Mouse (Mus musculus) G1E (cell line): ENCODE measurements around the gene Prpf3. TPM values are rescaled to one million over a fixed set of nuclear protein-coding genes. Genes with fewer than 3 reads are reported as not detected.
"Not testable (repeated sequence)": the region's sequence is repeated elsewhere in the genome, so short reads cannot be mapped to it uniquely, and the experiment has no call there.

ENCODE experiments used
- ATAC-seq: 2 replicates; pipeline ENCODE4 v1.8.0; 2016; ENCODE audit warnings: mild to moderate bottlenecking; ENCODE audit not compliant: insufficient number of reproducible peaks, poor library complexity, low FRiP score, severe bottlenecking; ENCODE audit errors: extremely low read depth
- DNase-seq: peaks from one replicate; pipeline ENCODE4 v3.0.0; 2012; ENCODE audit warnings: low spot score
- H3K27me3 ChIP-seq: 2 replicates; pipeline ENCODE4 v1.6.1; 2012; ENCODE audit warnings: mild to moderate bottlenecking, low read length, inconsistent platforms; ENCODE audit not compliant: insufficient read depth
- H3K36me3 ChIP-seq: replicated peaks from 2 replicates; pipeline ENCODE3; 2012; ENCODE audit warnings: mild to moderate bottlenecking, inconsistent platforms
- H3K4me1 ChIP-seq: 2 replicates; pipeline ENCODE4 v1.6.1; 2012; ENCODE audit warnings: low read depth, low read length, inconsistent platforms, mixed read lengths; ENCODE audit not compliant: insufficient read depth
- H3K4me3 ChIP-seq: 2 replicates; pipeline ENCODE4 v1.5.1; 2012; ENCODE audit warnings: low read depth, mild to moderate bottlenecking, inconsistent platforms, low read length, moderate library complexity, mixed read lengths
- H3K9me3 ChIP-seq: replicated peaks from 2 replicates; pipeline ENCODE4 v1.6.1; 2012; ENCODE audit warnings: inconsistent platforms
- CTCF ChIP-seq: IDR thresholded peaks from 2 replicates; pipeline ENCODE4 v1.5.1; 2012; ENCODE audit warnings: low read depth, low read length, inconsistent platforms, mixed read lengths
- GATA1 ChIP-seq: IDR thresholded peaks from 2 replicates; pipeline ENCODE4 v1.6.1; 2012; ENCODE audit warnings: borderline replicate concordance, low read length, inconsistent platforms, mixed read lengths
- GATA2 ChIP-seq: IDR thresholded peaks from 2 replicates; pipeline ENCODE4 v1.6.1; 2012; ENCODE audit warnings: low read depth, low read length, inconsistent platforms, borderline replicate concordance
- POLR2AphosphoS5 ChIP-seq: IDR thresholded peaks from 2 replicates; pipeline ENCODE4 v1.6.1; 2012; ENCODE audit warnings: low read depth, low read length, inconsistent platforms; ENCODE audit not compliant: insufficient replicate concordance
- TAL1 ChIP-seq: conservative IDR thresholded peaks from 2 replicates; pipeline ENCODE4 v1.6.1; 2012; ENCODE audit warnings: low read depth, low read length, inconsistent platforms, mixed read lengths
- polyA plus RNA-seq: library from polyadenylated mRNA; stranded (reverse); fragments of >175 nt; gene quantifications from 2 replicates; pipeline ENCODE4 v1.2.3, GENCODE M21; 2012
- total RNA-seq, 2 experiments: library from RNA; stranded (forward) in 1 of 2; stranded (reverse) in 1 of 2; fragments of 200-1000 nt in 1 of 2; fragments of >200 nt in 1 of 2; fragmentation: Nextera tagmentation in 1 of 2; gene quantifications; 2 replicates each; pipeline ENCODE4 v1.2.3; 2014 to 2017

The Prpf3 gene
- total and polyA plus RNA-seq, 3 experiments = 17.5 to 77.2 (median 68.3) TPM

GRCm38 (mm10) chr3:95816681-95817080, 39.0 kb downstream of the Prpf3 start:
- TF ChIP-seq POLR2AphosphoS5 = no peak
- TF ChIP-seq GATA2 = no peak
- no peak for TF ChIP-seq GATA1
- TF ChIP-seq TAL1 = no peak
- no peak for TF ChIP-seq CTCF
- H3K4me1 ChIP-seq = peaks cover 36% of the 10 kb centered on the region
- peaks cover 32% of the 10 kb centered on the region for H3K36me3 ChIP-seq
- DNase-seq (no peak), ATAC-seq (no peak)
- H3K9me3 ChIP-seq = no peaks in the 10 kb centered on the region
- no peak overlapping the region; the same call in 1 of the 2 replicates for H3K4me3 ChIP-seq
- no peaks in the 10 kb centered on the region for H3K27me3 ChIP-seq

GRCm38 (mm10) chr3:95808384-95808783, 47.3 kb downstream of the Prpf3 start:
- TF ChIP-seq GATA1 = no peak
- no peak for TF ChIP-seq TAL1
- no peak for TF ChIP-seq CTCF
- no peak for TF ChIP-seq GATA2
- TF ChIP-seq POLR2AphosphoS5 = no peak
- no peak for DNase-seq
- peaks cover 56% of the 10 kb centered on the region for H3K36me3 ChIP-seq
- peaks cover 25% of the 10 kb centered on the region for H3K4me1 ChIP-seq
- no peaks in the 10 kb centered on the region for H3K9me3 ChIP-seq
- no peak for ATAC-seq
- no peaks in the 10 kb centered on the region for H3K27me3 ChIP-seq
- no peak overlapping the region for H3K4me3 ChIP-seq

GRCm38 (mm10) chr3:95807630-95808029, 48.1 kb downstream of the Prpf3 start:
- not testable (repeated sequence) for H3K4me3 ChIP-seq, H3K27me3 ChIP-seq, H3K9me3 ChIP-seq, DNase-seq, ATAC-seq
- H3K4me1 ChIP-seq = peaks cover 30% of the 10 kb centered on the region
- H3K36me3 ChIP-seq = peaks cover 57% of the 10 kb centered on the region

- Histone ChIP-seq H3K4me1 (peaks cover 31% of the 10 kb centered on the region), H3K4me3 (no peak overlapping the region), H3K9me3 (no peaks in the 10 kb centered on the region), H3K36me3 (peaks cover 57% of the 10 kb centered on the region), H3K27me3 (no peaks in the 10 kb centered on the region)
- DNase-seq (no peak), ATAC-seq (no peak)
- no peak for TF ChIP-seq CTCF
- no peak for TF ChIP-seq GATA1
These were observed 49.0 kb downstream of the Prpf3 start for GRCm38 (mm10) chr3:95806677-95807076.

GRCm38 (mm10) chr3:95803851-95804250, 51.8 kb downstream of the Prpf3 start:
- ATAC-seq (no peak), DNase-seq (no peak)
- no peaks in the 10 kb centered on the region for H3K9me3 ChIP-seq
- peaks cover 68% of the 10 kb centered on the region for H3K36me3 ChIP-seq
- peaks cover 15% of the 10 kb centered on the region for H3K4me1 ChIP-seq
- TF ChIP-seq TAL1 = no peak
- no peak for TF ChIP-seq CTCF
- TF ChIP-seq GATA1 = no peak
- TF ChIP-seq GATA2 = no peak
- no peak for TF ChIP-seq POLR2AphosphoS5
- no peaks in the 10 kb centered on the region for H3K27me3 ChIP-seq
- H3K4me3 ChIP-seq = no peak overlapping the region

GRCm38 (mm10) chr3:95798756-95799155, 56.9 kb downstream of the Prpf3 start:
- no peak for ATAC-seq
- TF ChIP-seq POLR2AphosphoS5 (no peak), GATA2 (no peak), GATA1 (no peak), CTCF (no peak), TAL1 (no peak)

GRCm38 (mm10) chr3:95794299-95794698, 61.4 kb downstream of the Prpf3 start:
- DNase-seq = no peak
- Histone ChIP-seq H3K4me1 (peaks cover 18% of the 10 kb centered on the region), H3K4me3 (no peak overlapping the region), H3K27me3 (no peaks in the 10 kb centered on the region), H3K9me3 (no peaks in the 10 kb centered on the region), H3K36me3 (peaks cover 34% of the 10 kb centered on the region)
- no peak for ATAC-seq
- TF ChIP-seq GATA1 (no peak), GATA2 (no peak), POLR2AphosphoS5 (no peak), TAL1 (no peak), CTCF (no peak)

More at GRCm38 (mm10) chr3:95798756-95799155, 56.9 kb downstream of the Prpf3 start:
- Histone ChIP-seq H3K4me3 (no peak overlapping the region), H3K9me3 (no peaks in the 10 kb centered on the region), H3K4me1 (peaks cover 18% of the 10 kb centered on the region), H3K36me3 (peaks cover 56% of the 10 kb centered on the region), H3K27me3 (no peaks in the 10 kb centered on the region)
- DNase-seq = no peak
